Mouse (Mus musculus): ENCODE results near the gene Lrrk1.

The Lrrk1 gene

DNA sequence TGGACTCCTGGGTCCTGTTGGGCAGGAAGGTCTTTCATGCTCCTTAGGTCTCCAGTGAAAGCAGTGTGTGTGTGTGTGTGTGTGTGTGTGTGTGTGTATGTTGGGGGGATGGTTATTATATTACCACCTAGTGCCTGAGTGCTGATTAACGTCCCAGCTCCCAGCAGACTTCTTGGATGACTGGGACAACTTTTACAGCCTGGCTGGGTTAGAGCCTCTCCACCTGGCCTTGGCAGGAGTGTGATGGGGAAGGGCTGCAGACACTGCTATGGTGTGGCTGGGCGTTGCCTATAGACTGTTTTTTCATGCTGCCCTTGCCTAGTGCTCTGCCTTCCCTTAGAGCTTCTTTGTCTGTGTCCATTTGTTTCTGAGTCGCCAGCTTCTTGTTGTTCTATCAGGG, 48.1 kb downstream of the Lrrk1 start:
- no peak for DNase-seq (ENCODE audit: low read depth, low spot score)

DNA sequence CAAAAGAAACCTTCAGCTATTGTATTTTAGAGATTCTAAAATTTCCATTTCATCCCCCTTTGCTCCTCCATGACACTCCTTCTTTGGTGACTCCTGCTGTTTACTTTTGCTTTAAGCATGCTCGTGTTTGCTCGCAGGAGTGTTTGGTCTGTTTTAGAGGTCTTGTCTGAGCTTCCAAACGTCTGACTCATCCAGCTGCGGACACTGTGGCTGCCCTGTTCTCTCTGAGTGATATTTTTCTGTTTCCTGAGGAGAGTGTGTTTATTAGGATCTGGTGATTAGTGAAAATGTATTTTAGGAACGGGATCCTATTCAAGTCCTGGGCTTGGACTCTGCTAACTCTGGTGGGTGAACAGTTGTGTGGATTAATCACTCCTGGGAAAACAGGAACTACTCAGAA, 48.5 kb downstream of the Lrrk1 start:
- no peak for DNase-seq (ENCODE audit: low read depth, low spot score)

GRCm38 (mm10) chr7:66336955-66337354, 51.2 kb downstream of the Lrrk1 start:
- no peak for DNase-seq (ENCODE audit: low read depth, low spot score)

- DNase-seq (ENCODE audit: low read depth, low spot score) = peak; percentile 73
Observed at GRCm38 (mm10) chr7:66333906-66334500, 54.1 kb downstream of the Lrrk1 start.

DNA sequence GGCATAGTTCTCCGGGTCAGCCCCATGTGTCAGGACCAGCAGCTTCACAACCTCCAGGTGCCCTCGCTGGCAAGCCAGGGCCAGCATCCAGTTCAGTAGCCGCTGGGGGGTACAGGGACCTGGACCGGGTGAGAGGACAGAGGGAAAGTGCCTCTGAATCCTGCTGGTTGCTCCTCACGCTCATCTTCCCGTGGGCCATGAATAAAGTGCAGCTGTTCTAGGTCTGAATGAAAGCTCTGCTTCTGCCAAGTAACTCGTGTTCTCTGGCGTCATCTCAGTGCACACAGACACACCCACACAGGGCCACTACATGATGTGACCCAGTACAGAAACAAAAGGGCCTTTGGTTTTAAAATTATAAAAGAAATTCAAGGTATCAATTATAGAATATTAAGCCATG, 55.8 kb downstream of the Lrrk1 start:
- DNase-seq (ENCODE audit: low read depth, low spot score) = no peak

DNA sequence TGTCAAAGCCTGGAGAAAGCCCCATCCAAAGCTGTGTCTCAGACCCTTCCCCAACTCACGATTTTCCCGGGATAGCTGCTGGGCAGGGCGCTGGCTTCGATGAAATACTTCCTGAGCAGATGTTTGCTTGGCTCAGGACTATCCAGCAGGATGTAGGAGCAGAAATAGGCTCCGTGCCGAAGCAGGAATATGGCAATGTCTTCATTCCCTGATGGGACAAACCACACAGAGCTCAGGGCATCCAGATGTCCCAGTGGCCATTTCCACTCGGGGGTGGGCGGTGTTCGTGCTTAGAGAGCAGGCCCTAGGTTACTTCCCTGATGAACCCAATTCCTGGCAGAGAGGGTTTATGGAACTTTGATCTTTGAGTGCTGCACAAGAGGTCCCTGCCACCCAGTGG, 57.5 kb downstream of the Lrrk1 start:
- no peak for DNase-seq (ENCODE audit: low read depth, low spot score)

GRCm38 (mm10) chr7:66327516-66327915, 60.6 kb downstream of the Lrrk1 start:
- peak; percentile 54 for DNase-seq (ENCODE audit: low read depth, low spot score)

DNA sequence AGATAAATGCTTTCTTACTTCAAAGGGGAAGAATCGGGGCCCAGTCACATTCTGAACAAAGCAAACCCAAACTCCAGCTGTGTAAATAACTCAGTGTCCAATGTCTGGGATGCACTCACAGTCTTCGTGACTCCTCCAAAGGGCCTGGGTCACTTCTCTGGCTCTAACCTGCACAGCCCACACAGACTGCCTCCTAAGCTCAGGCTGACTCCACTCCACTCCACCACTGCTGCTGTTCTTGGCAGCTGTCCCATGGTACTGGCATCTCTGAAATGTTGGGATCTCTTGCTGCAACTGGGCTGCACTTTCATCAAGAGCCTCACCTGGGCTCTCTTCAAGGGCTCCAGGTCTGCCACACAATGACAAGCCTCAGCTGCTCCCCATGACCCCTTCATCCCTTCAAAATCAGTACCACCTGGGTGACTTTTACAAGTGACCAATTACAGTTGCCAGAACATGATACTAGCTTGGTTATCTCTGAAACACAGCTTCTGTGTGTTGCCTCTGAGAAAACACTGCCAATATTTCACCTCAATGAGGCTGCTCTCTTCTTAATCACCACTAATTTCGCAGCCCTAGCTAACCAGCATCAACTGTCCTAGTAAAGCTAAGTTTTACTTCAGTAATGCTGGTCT, 62.6 kb downstream of the Lrrk1 start:
- no peak for DNase-seq (ENCODE audit: low read depth, low spot score)

DNA sequence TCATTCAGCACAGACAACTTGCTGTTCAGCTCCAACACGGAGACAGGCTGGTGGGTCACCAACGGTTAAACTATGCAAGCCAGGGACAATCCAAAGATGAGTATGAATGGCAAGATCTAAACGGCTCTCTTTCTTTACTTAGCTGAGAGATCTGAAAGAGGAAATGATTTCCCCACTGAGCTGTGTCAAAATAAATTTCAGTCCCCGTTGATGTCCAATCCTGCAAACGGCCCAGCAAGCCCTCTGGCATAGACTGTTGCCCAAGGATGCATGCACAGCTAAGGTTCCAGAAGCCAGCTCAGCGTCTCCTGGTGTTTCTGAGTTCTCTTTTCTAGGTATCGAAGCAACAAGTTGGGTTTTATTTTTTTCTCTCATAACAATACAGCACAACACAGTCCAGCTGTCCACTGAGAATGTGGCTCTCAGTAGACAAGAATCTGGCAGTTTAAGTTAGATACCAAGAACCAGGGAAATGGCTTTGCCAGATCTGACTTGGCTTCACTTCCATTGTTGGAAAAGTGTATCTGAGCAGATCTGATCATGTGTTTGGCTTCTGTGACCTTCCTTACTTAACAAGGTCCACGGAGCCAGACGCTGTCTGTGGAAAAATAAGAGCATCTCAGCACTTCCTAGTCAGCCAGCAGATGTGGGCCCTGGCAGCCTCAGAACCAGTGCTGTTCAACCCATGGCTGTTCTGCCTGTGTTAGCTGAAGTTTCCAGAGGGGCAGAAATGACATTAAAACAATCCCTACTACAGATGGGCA, 64.7 kb downstream of the Lrrk1 start:
- DNase-seq (ENCODE audit: low read depth, low spot score) = no peak

DNA sequence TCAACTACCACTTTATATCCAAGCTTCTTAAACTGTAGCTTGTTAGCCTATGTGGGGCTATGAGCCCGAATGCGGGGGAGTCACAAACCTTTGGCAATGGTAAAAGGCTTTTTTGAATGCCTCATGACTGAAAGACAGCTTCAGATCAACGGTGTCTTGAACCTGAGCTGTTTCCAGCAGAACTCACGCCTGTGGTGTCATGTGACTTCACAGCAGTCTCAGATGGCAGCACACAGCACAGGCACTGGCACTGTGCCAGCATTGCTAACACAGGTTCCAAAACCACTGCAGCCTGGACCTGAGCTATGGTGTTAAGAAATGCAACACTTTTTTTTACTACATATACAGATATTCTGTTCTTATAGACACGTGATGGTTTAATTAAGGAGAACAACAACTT, 67.2 kb downstream of the Lrrk1 start:
- DNase-seq (ENCODE audit: low read depth, low spot score) = no peak

DNA sequence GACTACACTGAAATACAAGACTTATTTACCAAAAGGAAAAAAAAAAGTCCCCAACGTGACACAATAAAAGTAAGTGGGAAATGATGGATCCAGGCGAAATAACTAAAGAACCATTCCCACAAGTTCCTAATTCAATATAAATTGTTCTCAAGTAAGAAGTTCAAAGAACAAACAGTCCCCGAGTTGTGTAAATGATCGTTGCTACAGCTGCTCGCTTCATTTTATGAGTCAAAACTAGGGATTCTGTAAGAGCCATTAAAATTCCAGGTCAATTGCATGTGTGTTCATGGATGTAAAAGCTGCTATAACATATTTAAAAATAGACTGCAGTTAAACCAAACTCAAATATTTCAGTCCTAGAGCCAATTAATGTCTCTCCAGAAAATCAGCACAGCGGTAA, 70.0 kb downstream of the Lrrk1 start:
- DNase-seq (ENCODE audit: low read depth, low spot score) = no peak

DNA sequence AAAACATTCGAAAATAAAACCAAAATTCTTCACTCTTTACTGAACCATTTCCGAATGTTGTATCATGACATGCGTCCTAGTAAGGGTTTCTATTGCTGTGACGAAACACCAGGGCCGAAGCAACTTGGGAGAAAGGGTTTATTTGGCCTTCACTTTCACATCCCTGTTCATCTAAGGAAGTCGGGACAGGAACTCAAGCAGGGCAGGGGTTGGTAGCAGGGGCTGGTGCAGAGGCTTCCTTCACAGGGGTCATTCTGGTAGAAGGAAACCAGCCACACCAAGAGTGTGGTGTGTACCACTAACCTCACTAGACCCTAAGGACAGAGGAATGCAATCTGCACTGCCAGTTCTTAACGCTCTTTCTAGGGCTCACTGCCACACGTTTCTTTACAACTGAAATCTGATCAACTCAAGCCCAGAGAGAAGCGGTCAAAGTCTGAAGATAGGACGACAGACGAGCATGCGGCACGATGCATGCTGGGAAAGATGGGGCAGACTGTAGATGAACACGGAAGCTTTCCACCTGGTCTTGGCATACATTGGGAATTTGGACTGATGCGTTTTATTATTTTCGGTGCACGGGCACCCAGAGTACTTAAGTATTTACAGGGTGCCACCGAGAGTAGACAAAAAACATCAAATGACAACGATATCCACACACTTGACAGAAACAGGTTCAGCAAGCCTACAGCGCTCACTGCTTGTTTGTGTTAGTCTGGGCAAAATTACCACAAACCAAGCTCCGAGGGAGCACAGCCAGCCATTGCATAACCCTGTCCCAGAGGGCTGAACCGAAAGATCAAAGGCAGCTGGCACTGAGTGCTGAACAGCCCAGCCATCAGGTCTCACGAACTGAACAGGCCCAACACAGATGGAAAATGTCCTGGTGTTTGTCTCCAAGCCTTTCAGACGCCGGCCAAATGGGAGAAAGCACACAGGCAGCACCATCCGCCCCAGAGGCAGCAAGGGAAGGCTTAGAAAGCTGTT, 77.2 kb downstream of the Lrrk1 start:
- DNase-seq (ENCODE audit: low read depth, low spot score) = no peak

- peak; percentile 48 for DNase-seq (ENCODE audit: low read depth, low spot score)
Observed at GRCm38 (mm10) chr7:66309950-66310669, 78.0 kb downstream of the Lrrk1 start.

DNA sequence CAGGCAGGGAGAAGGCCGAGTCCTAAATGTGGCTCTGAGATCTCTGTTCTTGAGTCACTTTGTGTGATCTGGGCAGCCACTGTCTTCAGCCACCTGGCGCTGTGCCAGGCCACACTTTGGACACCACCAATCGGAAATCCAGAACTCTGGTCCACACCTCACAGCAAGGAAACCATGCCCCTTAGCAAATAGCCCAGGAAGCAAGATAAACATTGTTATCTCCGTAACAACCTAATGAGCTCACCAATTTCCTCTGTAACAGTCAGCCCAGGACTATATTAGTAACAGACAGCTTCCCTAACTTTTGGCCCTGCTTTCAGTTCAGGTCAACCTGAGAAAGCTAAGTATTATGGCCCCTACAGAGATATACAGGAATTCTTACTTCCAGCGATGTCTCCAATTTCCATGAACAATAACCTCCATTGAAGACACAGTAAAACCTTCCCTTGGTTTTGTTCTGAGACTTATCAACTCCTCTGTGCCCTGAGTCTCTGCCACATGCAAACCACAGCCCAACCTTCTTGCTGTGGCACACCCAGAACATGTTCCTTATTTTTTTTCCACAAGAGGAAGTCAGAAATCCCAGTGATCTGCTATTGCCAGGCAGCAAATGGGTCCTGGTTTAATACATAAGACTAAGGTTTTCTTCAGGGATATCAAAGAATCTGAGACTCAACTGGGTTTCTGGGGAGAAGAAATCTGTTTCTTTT, 78.8 kb downstream of the Lrrk1 start:
- no peak for DNase-seq (ENCODE audit: low read depth, low spot score)

GRCm38 (mm10) chr7:66308581-66309239, 79.4 kb downstream of the Lrrk1 start:
- no peak for DNase-seq (ENCODE audit: low read depth, low spot score)

DNA sequence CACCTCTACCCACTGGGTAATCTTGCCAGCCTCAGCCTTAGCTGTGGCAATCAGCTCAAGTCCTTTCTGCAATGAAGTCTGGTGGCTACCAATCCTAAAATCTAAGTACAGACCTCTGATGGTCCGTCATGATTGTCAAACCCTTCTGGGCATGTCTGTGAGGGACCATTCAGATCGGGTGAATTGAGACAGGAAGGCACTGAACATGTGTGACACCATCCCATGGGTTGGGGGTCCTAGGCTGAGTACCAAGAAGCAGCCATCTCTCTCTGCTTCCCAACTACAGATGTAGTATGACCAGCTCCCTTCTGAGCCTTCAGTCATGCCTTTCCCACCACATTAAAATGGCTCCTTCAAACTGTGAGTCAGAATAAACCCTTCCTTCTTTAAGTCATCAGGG, 80.4 kb downstream of the Lrrk1 start:
- DNase-seq (ENCODE audit: low read depth, low spot score) = no peak

- no peak for DNase-seq (ENCODE audit: low read depth, low spot score)
Observed at GRCm38 (mm10) chr7:66305714-66306198, 82.4 kb downstream of the Lrrk1 start.

- no peak for DNase-seq (ENCODE audit: low read depth, low spot score)
Observed at GRCm38 (mm10) chr7:66304993-66305713, 83.0 kb downstream of the Lrrk1 start.
